Mouse (Mus musculus) liver, embryonic 13.5 days (tissue): Measurements from ENCODE around the gene Klk1b1. TPM values are rescaled to one million over a fixed set of nuclear protein-coding genes. Genes with fewer than 3 reads are reported as not detected.
A peak's percentile ranks its signal among the peaks of the same experiment; 100 is the strongest.

Source experiments
- ATAC-seq: fragments of 200-750 bp; cut with Nextera tagmentation; 2 replicates; pipeline ENCODE4 v1.8.0; 2017; ENCODE audit warnings: low read depth, mild to moderate bottlenecking, moderate number of reproducible peaks, moderate library complexity
- DNase-seq: peaks from one replicate; pipeline ENCODE4 v3.0.0; 2022
- H3K27ac ChIP-seq: fragments of 300-500 bp; sonication (generic); 2 replicates; pipeline ENCODE4 v1.5.1; 2015; ENCODE audit warnings: moderate library complexity, mild to moderate bottlenecking, inconsistent platforms
- H3K27me3 ChIP-seq: fragments of 300-500 bp; sonication (generic); 2 replicates; pipeline ENCODE4 v1.6.1; 2015; ENCODE audit warnings: mild to moderate bottlenecking, inconsistent platforms
- H3K36me3 ChIP-seq: fragments of 300-500 bp; sonication (generic); 2 replicates; pipeline ENCODE4 v1.6.1; 2015; ENCODE audit warnings: mild to moderate bottlenecking, inconsistent platforms
- H3K4me1 ChIP-seq: fragments of 300-500 bp; sonication (generic); replicated peaks from 2 replicates; pipeline ENCODE4 v1.6.1; 2015; ENCODE audit warnings: inconsistent platforms
- H3K4me2 ChIP-seq: fragments of 300-500 bp; sonication (generic); 2 replicates; pipeline ENCODE4 v1.6.1; 2015; ENCODE audit warnings: inconsistent platforms, mild to moderate bottlenecking, moderate library complexity
- H3K4me3 ChIP-seq: fragments of 300-500 bp; sonication (generic); replicated peaks from 2 replicates; pipeline ENCODE4 v1.5.1; 2015; ENCODE audit warnings: mild to moderate bottlenecking, inconsistent platforms
- H3K9ac ChIP-seq: fragments of 300-500 bp; sonication (generic); 2 replicates; pipeline ENCODE4 v1.6.1; 2015; ENCODE audit warnings: mild to moderate bottlenecking, inconsistent platforms
- H3K9me3 ChIP-seq: fragments of 300-500 bp; sonication (generic); replicated peaks from 2 replicates; pipeline ENCODE4 v1.6.1; 2016; ENCODE audit warnings: inconsistent platforms
- WGBS: fragments of 180-500 bp; shearing (Covaris S2); methylation state at CpG from one replicate; pipeline ENCODE4 v1.1.7; 2015; ENCODE audit not compliant: insufficient replicate concordance; 5-methylcytosine and 5-hydroxymethylcytosine counted together
- polyA plus RNA-seq: library from polyadenylated mRNA; unstranded; fragments of >200 nt; fragmentation: Nextera tagmentation; extraction: Ambion mirVana; gene quantifications from 2 replicates; pipeline ENCODE4 v1.2.1, GENCODE M21; 2015

Gene Klk1b1
- not detected in 2 replicates for polyA plus RNA-seq

GRCm38 (mm10) chr7:43966451-43966850 is at the start of gene Klk1b1:
Gene Klk1b1 (plus strand): TSS chr7:43966751.
- Histone ChIP-seq H3K4me3 (no peak within 1 kb of the TSS), H3K9me3 (no peaks in the 10 kb centered on the region), H3K27ac (no peak within 1 kb of the TSS), H3K36me3 (no peaks in the 10 kb centered on the region), H3K4me2 (no peak within 1 kb of the TSS), H3K9ac (no peak within 1 kb of the TSS), H3K4me1 (no peaks in the 10 kb centered on the region), H3K27me3 (no peaks in the 10 kb centered on the region)
- WGBS = 39% methylated on average over 3 of the region's 3 CpGs
- ATAC-seq (no peak), DNase-seq (no peak)

- Histone ChIP-seq H3K4me2 (no peak overlapping the region), H3K9me3 (no peaks in the 10 kb centered on the region), H3K4me1 (no peaks in the 10 kb centered on the region), H3K27me3 (no peaks in the 10 kb centered on the region), H3K9ac (no peak overlapping the region), H3K36me3 (no peaks in the 10 kb centered on the region), H3K27ac (no peak overlapping the region), H3K4me3 (no peak overlapping the region)
- WGBS = 73% methylated on average over 13 of the region's 13 CpGs
- no peak for DNase-seq
- ATAC-seq = no peak
Measured at GRCm38 (mm10) chr7:43918426-43918825, 48.1 kb upstream of the Klk1b1 start.

GRCm38 (mm10) chr7:43918871-43919270 is 47.7 kb upstream of the Klk1b1 start:
- Histone ChIP-seq H3K9me3 (no peaks in the 10 kb centered on the region), H3K27ac (no peak overlapping the region), H3K36me3 (no peaks in the 10 kb centered on the region), H3K4me1 (no peaks in the 10 kb centered on the region), H3K27me3 (no peaks in the 10 kb centered on the region), H3K4me2 (no peak overlapping the region), H3K4me3 (no peak overlapping the region), H3K9ac (no peak overlapping the region)
- DNase-seq = no peak
- WGBS = 61% methylated on average over 8 of the region's 8 CpGs
- ATAC-seq = no peak

- Histone ChIP-seq H3K27me3 (no peaks in the 10 kb centered on the region), H3K9ac (no peak overlapping the region), H3K4me2 (no peak overlapping the region), H3K9me3 (no peaks in the 10 kb centered on the region), H3K4me1 (no peaks in the 10 kb centered on the region), H3K4me3 (no peak overlapping the region), H3K36me3 (no peaks in the 10 kb centered on the region), H3K27ac (no peak overlapping the region)
- ATAC-seq = peak; percentile 68; the same call in 1 of the 2 replicates
- 19% methylated on average over 14 of the region's 14 CpGs for WGBS
- peak; percentile 23 for DNase-seq
Measured at GRCm38 (mm10) chr7:43919559-43920451, 46.7 kb upstream of the Klk1b1 start.

- H3K4me3 ChIP-seq = no peak overlapping the region
- no peaks in the 10 kb centered on the region for H3K9me3 ChIP-seq
- no peaks in the 10 kb centered on the region for H3K36me3 ChIP-seq
- no peak overlapping the region for H3K27ac ChIP-seq
- H3K4me2 ChIP-seq = no peak overlapping the region
- ATAC-seq (no peak), DNase-seq (no peak)
- H3K4me1 ChIP-seq = no peaks in the 10 kb centered on the region
- H3K27me3 ChIP-seq = no peaks in the 10 kb centered on the region
- WGBS = 31% methylated on average over 3 of the region's 3 CpGs
- no peak overlapping the region for H3K9ac ChIP-seq
Measured at GRCm38 (mm10) chr7:43920582-43920981, 46.0 kb upstream of the Klk1b1 start.

- H3K27me3 ChIP-seq = no peaks in the 10 kb centered on the region
- no peaks in the 10 kb centered on the region for H3K36me3 ChIP-seq
- 50% methylated on average over 6 of the region's 6 CpGs for WGBS
- no peak for DNase-seq
- no peak overlapping the region for H3K9ac ChIP-seq
- no peak for ATAC-seq
- H3K4me3 ChIP-seq = no peak overlapping the region
- H3K27ac ChIP-seq = no peak overlapping the region
- no peaks in the 10 kb centered on the region for H3K9me3 ChIP-seq
- no peak overlapping the region for H3K4me2 ChIP-seq
- H3K4me1 ChIP-seq = no peaks in the 10 kb centered on the region
Measured at GRCm38 (mm10) chr7:43921087-43921486, 45.5 kb upstream of the Klk1b1 start.

- DNase-seq = no peak
- Histone ChIP-seq H3K4me1 (no peaks in the 10 kb centered on the region), H3K27me3 (no peaks in the 10 kb centered on the region), H3K4me3 (no peak overlapping the region), H3K9me3 (no peaks in the 10 kb centered on the region), H3K9ac (no peak overlapping the region), H3K4me2 (no peak overlapping the region), H3K27ac (no peak overlapping the region), H3K36me3 (no peaks in the 10 kb centered on the region)
- ATAC-seq = no peak
- WGBS = 53% methylated on average over 2 of the region's 2 CpGs
Measured at GRCm38 (mm10) chr7:43921941-43922340, 44.6 kb upstream of the Klk1b1 start.

- ATAC-seq (no peak), DNase-seq (no peak)
- no peaks in the 10 kb centered on the region for H3K9me3 ChIP-seq
- H3K27ac ChIP-seq = no peak overlapping the region
- 45% methylated on average over 5 of the region's 5 CpGs for WGBS
- H3K27me3 ChIP-seq = no peaks in the 10 kb centered on the region
- H3K4me2 ChIP-seq = no peak overlapping the region
- no peaks in the 10 kb centered on the region for H3K36me3 ChIP-seq
- no peak overlapping the region for H3K9ac ChIP-seq
- no peaks in the 10 kb centered on the region for H3K4me1 ChIP-seq
- no peak overlapping the region for H3K4me3 ChIP-seq
Measured at GRCm38 (mm10) chr7:43925985-43926384, 40.6 kb upstream of the Klk1b1 start.

GRCm38 (mm10) chr7:43928521-43928920 is 38.0 kb upstream of the Klk1b1 start:
- Histone ChIP-seq H3K4me1 (no peaks in the 10 kb centered on the region), H3K36me3 (no peaks in the 10 kb centered on the region), H3K27ac (no peak overlapping the region), H3K9me3 (no peaks in the 10 kb centered on the region), H3K4me2 (no peak overlapping the region), H3K9ac (no peak overlapping the region), H3K4me3 (no peak overlapping the region), H3K27me3 (no peaks in the 10 kb centered on the region)
- 44% methylated on average over 4 of the region's 4 CpGs for WGBS
- DNase-seq = no peak
- ATAC-seq = no peak

- Histone ChIP-seq H3K27ac (no peak overlapping the region), H3K9ac (no peak overlapping the region), H3K9me3 (no peaks in the 10 kb centered on the region), H3K36me3 (no peaks in the 10 kb centered on the region), H3K4me1 (no peaks in the 10 kb centered on the region), H3K4me2 (no peak overlapping the region), H3K4me3 (no peak overlapping the region), H3K27me3 (no peaks in the 10 kb centered on the region)
- DNase-seq (no peak), ATAC-seq (no peak)
- WGBS = 36% methylated on average over 4 of the region's 4 CpGs
Measured at GRCm38 (mm10) chr7:43932337-43932736, 34.2 kb upstream of the Klk1b1 start.

- WGBS = 65% methylated on average over 3 of the region's 3 CpGs
- DNase-seq = no peak
- no peaks in the 10 kb centered on the region for H3K36me3 ChIP-seq
- H3K9me3 ChIP-seq = no peaks in the 10 kb centered on the region
- no peak within 1 kb of the TSS for H3K27ac ChIP-seq
- no peak within 1 kb of the TSS for H3K4me2 ChIP-seq
- H3K4me3 ChIP-seq = no peak within 1 kb of the TSS
- H3K27me3 ChIP-seq = no peaks in the 10 kb centered on the region
- H3K4me1 ChIP-seq = no peaks in the 10 kb centered on the region
- no peak within 1 kb of the TSS for H3K9ac ChIP-seq
- ATAC-seq = no peak
Measured at GRCm38 (mm10) chr7:43933440-43933839, 33.1 kb upstream of the Klk1b1 start, which contains the start of gene Klk15. Gene Klk15 (plus strand): TSS chr7:43933740.

- Histone ChIP-seq H3K4me2 (no peak overlapping the region), H3K9me3 (no peaks in the 10 kb centered on the region), H3K9ac (no peak overlapping the region), H3K27ac (no peak overlapping the region), H3K36me3 (no peaks in the 10 kb centered on the region), H3K4me3 (no peak overlapping the region), H3K4me1 (no peaks in the 10 kb centered on the region), H3K27me3 (no peaks in the 10 kb centered on the region)
- DNase-seq (no peak), ATAC-seq (no peak)
- 35% methylated on average over 3 of the region's 3 CpGs for WGBS
Measured at GRCm38 (mm10) chr7:43934747-43935146, 31.8 kb upstream of the Klk1b1 start.
